Mouse (Mus musculus): ENCODE measurements at regions not wholly inside any gene's neighbourhood (a gene's known extent, or its start where the extent isn't known, plus 50 kb on each side); places are given as distances from the start of the nearest gene placed in this dataset.

DNA sequence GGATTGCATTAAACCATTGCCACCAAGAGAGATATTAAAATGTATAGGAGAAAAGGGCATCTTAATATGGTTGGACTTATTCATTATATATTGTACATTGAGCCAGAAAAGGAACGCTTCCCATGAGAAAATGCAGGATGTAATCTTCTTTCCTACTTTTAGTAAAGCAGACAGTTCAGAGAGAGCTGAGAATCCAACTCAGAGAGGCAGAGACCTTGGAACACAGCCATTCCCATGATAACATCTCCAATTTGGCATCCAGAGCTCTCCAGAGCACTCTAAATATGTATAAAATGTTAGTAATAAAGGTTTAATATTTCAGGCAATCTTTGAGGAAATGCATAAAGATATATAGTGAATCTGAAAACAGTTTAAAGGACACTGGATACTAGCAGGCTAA, 199.3 kb upstream of the Asb5 start:
- in situ Hi-C loops (cut with MboI, MseI), result no loop called here

- in situ Hi-C loops (cut with MboI, MseI), result no loop called here
These were observed 197.5 kb upstream of the Asb5 start for GRCm38 (mm10) chr8:54331883-54332282.

DNA sequence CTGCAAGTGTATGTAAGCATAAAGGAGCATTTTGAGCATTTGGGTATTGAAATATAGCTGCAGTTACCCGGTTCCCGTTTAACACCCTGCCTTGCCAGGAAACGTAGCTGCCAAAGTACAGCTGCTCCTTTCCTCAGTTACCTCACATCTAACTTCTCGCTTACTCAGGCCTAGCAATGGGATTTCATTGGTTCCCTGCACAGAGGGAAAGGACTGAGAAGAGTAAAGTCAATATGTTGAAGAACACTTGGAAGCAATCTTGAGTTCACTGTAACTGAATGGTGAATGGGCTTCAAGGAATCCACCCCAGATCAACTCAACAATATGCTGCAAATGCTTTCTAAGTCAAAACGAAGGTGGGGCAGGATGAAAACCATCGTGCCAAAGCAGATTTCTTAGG, 178.3 kb upstream of the Asb5 start:
- in situ Hi-C loops (cut with MboI, MseI), result no loop called here

DNA sequence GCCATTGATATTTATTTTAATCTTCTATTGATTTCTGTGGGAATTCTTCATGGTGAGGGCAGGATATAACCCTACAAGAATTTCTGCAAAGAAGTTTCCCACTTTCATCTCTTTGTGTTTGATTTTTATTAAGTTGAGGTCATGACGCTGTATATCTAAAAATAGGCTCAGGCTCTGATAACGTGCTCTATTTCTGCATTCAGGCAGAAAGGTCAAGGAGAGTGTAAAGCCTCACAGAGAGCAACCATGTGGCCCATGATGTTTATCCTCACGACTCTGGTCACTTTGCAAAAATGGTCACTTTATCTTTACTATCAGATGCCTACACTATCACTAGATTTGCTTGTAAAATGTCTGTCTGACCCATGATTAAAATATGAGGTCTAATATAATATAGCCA, 167.7 kb upstream of the Asb5 start:
- in situ Hi-C loops (cut with MboI, MseI), result no loop called here

DNA sequence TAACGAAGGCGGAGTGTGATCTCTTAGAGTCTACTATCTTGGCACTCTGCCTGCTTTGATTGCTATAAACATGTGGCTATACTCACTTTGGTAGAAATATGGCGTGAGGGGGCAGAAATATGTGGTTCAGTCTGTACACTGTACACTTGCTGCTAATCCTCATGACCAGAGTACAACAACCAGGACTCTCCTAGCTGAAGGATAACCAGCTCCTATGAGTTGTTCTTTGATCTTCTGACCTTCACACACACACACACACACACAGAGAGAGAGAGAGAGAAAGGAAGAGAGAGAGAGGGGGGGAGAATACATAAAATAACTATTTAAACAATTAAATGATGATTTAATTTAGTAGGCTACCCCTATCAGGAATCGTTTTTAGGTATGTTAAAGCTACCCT, 158.9 kb upstream of the Asb5 start:
- in situ Hi-C loops (cut with MboI, MseI), result loop anchor here (5.0 kb wide), 1 partner anchor 37 kb away; no protein-coding TSS in a partner anchor

- in situ Hi-C loops (cut with MboI, MseI), result loop anchor here (5.0 kb wide), 1 partner anchor 36 kb away; no protein-coding TSS in a partner anchor
These were observed 158.3 kb upstream of the Asb5 start for GRCm38 (mm10) chr8:54371073-54371472.

GRCm38 (mm10) chr8:54372921-54373320, 156.5 kb upstream of the Asb5 start:
- in situ Hi-C loops (cut with MboI, MseI), result loop anchor here (5.0 kb wide), 1 partner anchor 34 kb away; no protein-coding TSS in a partner anchor

- in situ Hi-C loops (cut with MboI, MseI), result no loop called here
These were observed 153.8 kb upstream of the Asb5 start for GRCm38 (mm10) chr8:54375373-54376098.

DNA sequence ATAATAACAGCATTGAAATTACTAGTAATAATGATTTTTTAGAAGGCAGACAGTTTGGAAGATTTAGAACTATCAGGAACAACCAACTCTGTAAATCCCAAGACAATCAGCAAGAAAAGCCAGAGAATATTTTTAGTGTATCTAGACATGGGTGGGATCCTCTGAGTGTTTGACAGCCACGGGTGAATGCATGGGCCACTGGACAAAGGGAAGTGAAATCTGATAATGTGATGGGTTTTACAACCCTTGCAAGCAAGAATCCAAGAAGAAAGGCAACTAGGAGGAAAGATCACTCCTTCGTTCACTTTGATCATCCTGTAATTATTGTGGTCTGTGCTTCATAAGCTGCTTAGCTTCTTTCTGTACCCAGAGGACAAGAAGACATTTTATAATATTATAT, 149.2 kb upstream of the Asb5 start:
- in situ Hi-C loops (cut with MboI, MseI), result no loop called here

DNA sequence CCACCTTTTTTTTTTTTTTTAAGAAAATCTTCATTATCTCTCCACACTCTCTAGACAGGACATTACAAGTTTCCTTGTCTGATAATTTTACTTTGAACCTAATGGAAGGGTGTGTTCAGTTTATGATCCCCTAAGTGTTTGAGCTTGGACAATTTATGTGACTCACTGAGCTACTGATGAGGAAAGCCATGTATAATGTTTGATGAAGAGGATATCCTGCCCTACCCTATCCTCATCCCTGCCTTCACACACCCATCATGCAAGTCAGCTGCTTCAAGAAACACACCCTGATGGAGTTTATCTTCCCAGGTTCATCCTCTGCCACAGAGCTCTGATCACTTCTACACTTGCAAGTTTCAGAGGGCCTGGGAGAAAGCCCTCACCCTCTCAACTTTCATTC, 136.5 kb upstream of the Asb5 start:
- in situ Hi-C loops (cut with MboI, MseI), result no loop called here

DNA sequence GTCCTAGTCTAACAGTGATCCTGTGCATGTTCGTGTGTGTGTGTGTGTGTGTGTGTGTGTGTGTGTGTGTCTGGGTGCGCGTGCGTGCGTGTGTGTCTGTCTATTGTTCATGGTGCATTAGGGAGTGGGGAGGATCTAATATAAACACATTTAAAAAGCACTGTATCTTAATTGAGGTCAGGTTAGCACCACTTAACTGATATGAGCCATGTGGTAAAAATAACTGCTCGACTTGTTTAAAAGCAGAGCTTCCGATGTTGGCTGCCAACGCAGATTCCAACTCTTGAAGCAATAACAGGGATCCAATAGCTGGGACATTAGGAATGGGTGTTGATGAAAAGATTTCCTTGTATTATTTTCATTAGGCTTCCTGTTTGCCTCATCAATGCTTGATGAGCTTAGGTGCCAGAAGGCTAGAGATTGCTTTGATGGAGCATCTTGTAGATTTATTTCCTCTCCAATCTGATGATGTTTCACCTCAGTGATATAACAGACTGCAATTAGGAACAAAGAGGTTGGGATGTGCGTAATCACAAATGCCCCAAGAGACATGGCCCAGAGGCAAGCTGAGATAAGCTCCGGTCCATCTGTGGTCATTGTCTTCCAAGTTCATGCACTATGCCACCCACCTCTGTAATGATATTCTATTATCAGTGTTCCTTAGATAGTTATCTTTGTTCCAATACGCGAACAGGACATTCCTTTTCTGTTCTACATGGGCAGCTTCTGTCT, 135.7 kb upstream of the Asb5 start:
- in situ Hi-C loops (cut with MboI, MseI), result no loop called here

DNA sequence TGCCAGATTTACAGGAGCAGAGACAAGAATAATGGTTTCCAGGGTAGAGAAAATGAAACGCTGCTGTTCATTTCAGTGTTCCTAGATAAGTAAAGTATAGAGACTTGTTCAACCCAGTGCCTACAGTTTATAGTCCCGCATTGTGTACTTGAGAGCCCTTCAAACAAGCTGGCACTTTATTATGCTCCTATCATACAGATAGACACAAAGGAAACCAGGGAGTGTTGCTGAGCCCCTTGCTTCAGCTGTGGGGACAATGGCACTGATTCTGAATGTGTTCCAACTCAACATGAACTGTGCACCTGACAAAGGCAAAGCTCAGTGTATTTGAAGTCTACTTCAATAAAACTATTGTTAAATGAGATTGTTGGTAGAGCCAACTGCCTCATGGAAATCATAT, 123.7 kb upstream of the Asb5 start:
- in situ Hi-C loops (cut with MboI, MseI), result loop anchor here (5.0 kb wide), 1 partner anchor 33 kb away; no protein-coding TSS in a partner anchor

GRCm38 (mm10) chr8:54414092-54414799, 115.1 kb upstream of the Asb5 start:
- in situ Hi-C loops (cut with MboI, MseI), result no loop called here

- in situ Hi-C loops (cut with MboI, MseI), result no loop called here
These were observed 112.7 kb upstream of the Asb5 start for GRCm38 (mm10) chr8:54416691-54417090.

- in situ Hi-C loops (cut with MboI, MseI), result no loop called here
These were observed 111.3 kb upstream of the Asb5 start for GRCm38 (mm10) chr8:54418035-54418434.

- in situ Hi-C loops (cut with MboI, MseI), result loop anchor here (10.0 kb wide), 1 partner anchor 1276 kb away; no protein-coding TSS in a partner anchor
These were observed 108.9 kb upstream of the Asb5 start for GRCm38 (mm10) chr8:54420339-54421098.

- in situ Hi-C loops (cut with MboI, MseI), result loop anchor here (10.0 kb wide), 1 partner anchor 1280 kb away; no protein-coding TSS in a partner anchor
These were observed 104.3 kb upstream of the Asb5 start for GRCm38 (mm10) chr8:54425039-54425438.

DNA sequence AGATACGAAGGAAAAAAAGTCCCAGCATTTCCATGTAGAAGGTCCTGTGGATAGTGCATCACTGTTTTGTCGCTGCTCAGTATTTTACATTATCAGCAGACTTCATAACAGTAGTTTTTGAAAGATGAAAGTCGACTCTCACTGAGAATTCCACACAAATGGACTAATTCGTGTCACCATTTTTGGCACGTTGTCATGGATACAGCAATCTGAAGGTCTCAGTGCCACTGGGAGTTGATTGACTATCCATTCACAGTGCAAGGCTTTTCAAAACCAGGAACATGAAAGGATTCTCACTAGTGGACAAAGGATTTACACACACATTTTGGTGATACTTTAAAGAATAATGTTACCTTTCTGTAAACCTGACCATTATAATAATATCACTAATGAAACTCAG, 93.7 kb upstream of the Asb5 start:
- in situ Hi-C loops (cut with MboI, MseI), result no loop called here

GRCm38 (mm10) chr8:54441143-54441542, 88.2 kb upstream of the Asb5 start:
- in situ Hi-C loops (cut with MboI, MseI), result no loop called here

- in situ Hi-C loops (cut with MboI, MseI), result no loop called here
These were observed 87.0 kb upstream of the Asb5 start for GRCm38 (mm10) chr8:54442395-54442794.

- in situ Hi-C loops (cut with MboI, MseI), result no loop called here
These were observed 83.0 kb upstream of the Asb5 start for GRCm38 (mm10) chr8:54446370-54446769.
